Mouse (Mus musculus): ENCODE measurements around the gene Ttll4.

DNA sequence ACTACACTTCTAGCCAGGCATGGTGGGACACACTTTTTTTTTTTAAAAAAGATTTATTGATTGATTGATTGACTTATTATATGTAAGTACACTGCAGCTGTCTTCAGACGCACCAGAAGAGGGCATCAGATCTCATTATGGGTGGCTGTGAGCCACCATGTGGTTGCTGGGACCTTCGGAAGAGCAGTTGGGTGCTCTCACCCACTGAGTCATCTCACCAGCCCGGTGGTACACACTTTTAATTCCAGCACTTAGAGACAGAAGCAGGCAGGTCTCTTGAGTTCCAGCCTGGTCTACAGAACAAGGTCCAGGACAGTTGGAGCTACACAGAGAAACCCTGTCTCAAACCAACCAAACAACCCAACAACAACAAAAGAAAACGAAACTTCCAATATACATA, 50.5 kb downstream of the Ttll4 start:
- peak; percentile 30 for TF ChIP-seq CTCF (IDR thresholded peaks at IDR 0.05; ENCODE audit: low read depth)
- TF ChIP-seq EP300 (IDR thresholded peaks at IDR 0.05; ENCODE audit: low read depth) = no peak
